Comparison of ENCODE assay signal across 8 mouse cellular contexts in genomic region chr11:119914381-119914780, GRCm38 (mm10). TPM values are rescaled to one million over a fixed set of nuclear protein-coding genes. Genes with fewer than 3 reads are reported as not detected.
DNase-seq lines count a peak whose midpoint lies in the region; ATAC-seq and TF ChIP-seq lines count a peak whose summit lies in the region.

No protein-coding gene starts in this region.

- peaks cover 30% of the 10 kb centered on the region for H3K36me3 ChIP-seq in kidney, postnatal 0 days (ENCODE audit: insufficient read depth, low read length)
- peaks cover 7% of the 10 kb centered on the region; the same call in 1 of the 2 replicates for H3K36me3 ChIP-seq in embryonic facial prominence, embryonic 11.5 days (replicated peaks; ENCODE audit: control insufficient read depth, insufficient read depth, low read depth, low read length)
- peaks cover 23% of the 10 kb centered on the region for H3K36me3 ChIP-seq in hindbrain, embryonic 15.5 days
- peaks cover 22% of the 10 kb centered on the region; the same call in 1 of the 2 replicates for H3K36me3 ChIP-seq in midbrain, embryonic 15.5 days (replicated peaks)

- H3K9ac ChIP-seq in kidney, postnatal 0 days (ENCODE audit: low read depth, low read length), result peak overlapping the region; percentile 98
- peak overlapping the region; percentile 93 for H3K9ac ChIP-seq in embryonic facial prominence, embryonic 11.5 days (replicated peaks; ENCODE audit: low read length)
- H3K9ac ChIP-seq in hindbrain, embryonic 15.5 days, result peak overlapping the region; percentile 83
- H3K9ac ChIP-seq in midbrain, embryonic 15.5 days, result peak overlapping the region; percentile 89

- H3K4me3 ChIP-seq in kidney, postnatal 0 days (replicated peaks; ENCODE audit: low read depth, low read length), result peak overlapping the region; percentile 95
- peak overlapping the region; percentile 72 for H3K4me3 ChIP-seq in embryonic facial prominence, embryonic 11.5 days (ENCODE audit: low read depth, low read length)
- peak overlapping the region; percentile 58 for H3K4me3 ChIP-seq in hindbrain, embryonic 15.5 days
- peak overlapping the region; percentile 89 for H3K4me3 ChIP-seq in midbrain, embryonic 15.5 days

- DNase-seq in kidney, postnatal 0 days (ENCODE audit: low spot score), result no peak
- no peak for DNase-seq in kidney, postnatal 25 days
- DNase-seq in embryonic facial prominence, embryonic 11.5 days (ENCODE audit: low spot score), result no peak
- DNase-seq in frontal cortex, adult 2 months (ENCODE audit: extremely low spot score in 1 of 2, low spot score in 1 of 2), result no peak
- DNase-seq in thymus, postnatal 14 days, result no peak

- WGBS in kidney, postnatal 0 days, result 18% methylated on average over 4 of the region's 4 CpGs
- 27% methylated on average over 4 of the region's 4 CpGs for WGBS in embryonic facial prominence, embryonic 11.5 days
- WGBS in hindbrain, embryonic 15.5 days, result 36% methylated on average over 4 of the region's 4 CpGs
- 26% methylated on average over 4 of the region's 4 CpGs for WGBS in midbrain, embryonic 15.5 days

- peaks cover 24% of the 10 kb centered on the region; the same call in 1 of the 2 replicates for H3K4me1 ChIP-seq in kidney, postnatal 0 days (replicated peaks; ENCODE audit: insufficient read depth, low read length)
- H3K4me1 ChIP-seq in embryonic facial prominence, embryonic 11.5 days (ENCODE audit: control insufficient read depth, insufficient read depth, low read length), result peaks cover 2% of the 10 kb centered on the region; the same call in 1 of the 2 replicates
- peaks cover 41% of the 10 kb centered on the region for H3K4me1 ChIP-seq in hindbrain, embryonic 15.5 days (replicated peaks)
- H3K4me1 ChIP-seq in midbrain, embryonic 15.5 days, result peaks cover 37% of the 10 kb centered on the region

- H3K9me3 ChIP-seq in kidney, postnatal 0 days (replicated peaks; ENCODE audit: low read length), result no peaks in the 10 kb centered on the region
- H3K9me3 ChIP-seq in embryonic facial prominence, embryonic 11.5 days (replicated peaks; ENCODE audit: control insufficient read depth, low read length), result no peaks in the 10 kb centered on the region
- H3K9me3 ChIP-seq in hindbrain, embryonic 15.5 days, result no peaks in the 10 kb centered on the region
- no peaks in the 10 kb centered on the region for H3K9me3 ChIP-seq in midbrain, embryonic 15.5 days

- H3K4me2 ChIP-seq in kidney, postnatal 0 days (ENCODE audit: low read length), result peak overlapping the region; percentile 75
- peak overlapping the region; percentile 74 for H3K4me2 ChIP-seq in embryonic facial prominence, embryonic 11.5 days (ENCODE audit: low read depth, low read length)
- H3K4me2 ChIP-seq in hindbrain, embryonic 15.5 days, result peak overlapping the region; percentile 91
- H3K4me2 ChIP-seq in midbrain, embryonic 15.5 days, result peak overlapping the region; percentile 97

- TF ChIP-seq CTCF in kidney, postnatal 0 days (IDR thresholded peaks at IDR 0.05; ENCODE audit: low read depth), result no peak

- no peaks in the 10 kb centered on the region for H3K27me3 ChIP-seq in kidney, postnatal 0 days (ENCODE audit: insufficient read depth, low read length)
- no peaks in the 10 kb centered on the region for H3K27me3 ChIP-seq in embryonic facial prominence, embryonic 11.5 days (ENCODE audit: control insufficient read depth, insufficient read depth, low read length)
- no peaks in the 10 kb centered on the region for H3K27me3 ChIP-seq in hindbrain, embryonic 15.5 days
- no peaks in the 10 kb centered on the region for H3K27me3 ChIP-seq in midbrain, embryonic 15.5 days (replicated peaks)

- no peak for ATAC-seq in kidney, postnatal 0 days (replicated peaks; ENCODE audit: low FRiP score, low read depth)
- ATAC-seq in embryonic facial prominence, embryonic 11.5 days (replicated peaks; ENCODE audit: insufficient number of reproducible peaks, low FRiP score, low TSS enrichment, low read depth), result no peak
- ATAC-seq in hindbrain, embryonic 15.5 days (ENCODE audit: low FRiP score, low read depth), result no peak
- ATAC-seq in midbrain, embryonic 15.5 days (replicated peaks), result 0 out of 2 replicates have a peak, but pooled peaks have one; percentile 18
- no peak for ATAC-seq in cerebellum, adult (ENCODE audit: insufficient number of reproducible peaks, low FRiP score, low TSS enrichment)

- H3K27ac ChIP-seq in kidney, postnatal 0 days, result peak overlapping the region; percentile 90
- no peak overlapping the region for H3K27ac ChIP-seq in embryonic facial prominence, embryonic 11.5 days (replicated peaks; ENCODE audit: low read depth, low read length)
- H3K27ac ChIP-seq in hindbrain, embryonic 15.5 days (replicated peaks), result peak overlapping the region; percentile 69
- peak overlapping the region; percentile 81 for H3K27ac ChIP-seq in midbrain, embryonic 15.5 days

RNA-seq across cellular contexts. Expression of gene Chmp6, which starts 1.1 kb away (rescaled TPM):
- polyA plus RNA-seq in kidney, postnatal 0 days (2015; fragmentation: Nextera tagmentation; extraction: Ambion mirVana), result 120 and 125 TPM in 2 replicates
- 93.8 and 106 TPM in 2 replicates for polyA plus RNA-seq in embryonic facial prominence, embryonic 11.5 days (2014; fragmentation: Nextera tagmentation; extraction: Ambion mirVana)
- 102 and 109 TPM in 2 replicates for polyA plus RNA-seq in hindbrain, embryonic 15.5 days (2015; fragmentation: Nextera tagmentation; extraction: Ambion mirVana)
- polyA plus RNA-seq in midbrain, embryonic 15.5 days (2015; fragmentation: Nextera tagmentation; extraction: Ambion mirVana), result 113 and 116 TPM in 2 replicates
- polyA plus RNA-seq in frontal cortex, adult 2 months (2012; rRNA removed), result 42.3 and 45.3 TPM in 2 replicates

RNA-seq across cellular contexts. Expression of gene Baiap2, which starts 28.2 kb away (rescaled TPM):
- polyA plus RNA-seq in kidney, postnatal 0 days (2015; fragmentation: Nextera tagmentation; extraction: Ambion mirVana), result 21.4 and 23.8 TPM in 2 replicates
- 11.9 and 13.9 TPM in 2 replicates for polyA plus RNA-seq in embryonic facial prominence, embryonic 11.5 days (2014; fragmentation: Nextera tagmentation; extraction: Ambion mirVana)
- polyA plus RNA-seq in hindbrain, embryonic 15.5 days (2015; fragmentation: Nextera tagmentation; extraction: Ambion mirVana), result 16.8 and 20.1 TPM in 2 replicates
- 15.5 and 16.3 TPM in 2 replicates for polyA plus RNA-seq in midbrain, embryonic 15.5 days (2015; fragmentation: Nextera tagmentation; extraction: Ambion mirVana)
- polyA plus RNA-seq in frontal cortex, adult 2 months (2012; rRNA removed), result 229 and 240 TPM in 2 replicates
